Mouse (Mus musculus): Measurements from ENCODE around the gene Tmem213.

DNA sequence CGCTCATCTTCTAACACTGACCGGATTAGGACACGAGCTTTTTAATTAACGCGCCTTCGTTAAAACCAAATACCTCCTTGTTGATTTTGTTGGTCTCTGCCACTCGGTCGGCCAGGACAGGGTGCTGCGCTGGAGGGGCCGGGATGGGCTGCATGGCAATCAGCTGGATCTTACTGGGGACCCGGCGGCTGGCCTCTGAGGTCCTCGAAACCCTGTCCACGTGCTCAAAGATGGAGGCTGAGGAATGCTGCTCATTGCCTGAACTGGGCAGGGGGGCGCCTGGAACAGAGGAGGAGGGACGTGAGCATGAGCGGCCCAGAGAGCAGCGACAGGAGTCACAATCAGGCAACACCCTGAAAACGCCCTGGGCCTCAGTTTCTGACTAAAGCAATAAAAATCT, 40.4 kb downstream of the Tmem213 start:
- no peak for TF ChIP-seq CTCF (IDR thresholded peaks at IDR 0.05; ENCODE audit: low read depth, low read length)
- no peak for TF ChIP-seq POLR2A (IDR thresholded peaks at IDR 0.05; ENCODE audit: borderline replicate concordance, low read depth, low read length)
